Mouse (Mus musculus) monocyte, adult 5-6 weeks (primary cell): Measurements from ENCODE around the gene Nlgn1. TPM values are rescaled to one million over a fixed set of nuclear protein-coding genes. Genes with fewer than 3 reads are reported as not detected.

Experiments used
- ATAC-seq: fragments of 153-309, 156-312 bp; replicated peaks from 2 replicates; pipeline ENCODE4 v1.8.0; 2017; ENCODE audit warnings: mild to moderate bottlenecking; ENCODE audit not compliant: low TSS enrichment, insufficient number of reproducible peaks, severe bottlenecking, poor library complexity, low FRiP score
- total RNA-seq: library from RNA; stranded (forward); fragments of 200-1000, 200-491, 200-594 nt; gene quantifications from 3 replicates; pipeline ENCODE4 v1.2.3, GENCODE M21; 2017

Gene Nlgn1
- not detected in 3 replicates for total RNA-seq

DNA sequence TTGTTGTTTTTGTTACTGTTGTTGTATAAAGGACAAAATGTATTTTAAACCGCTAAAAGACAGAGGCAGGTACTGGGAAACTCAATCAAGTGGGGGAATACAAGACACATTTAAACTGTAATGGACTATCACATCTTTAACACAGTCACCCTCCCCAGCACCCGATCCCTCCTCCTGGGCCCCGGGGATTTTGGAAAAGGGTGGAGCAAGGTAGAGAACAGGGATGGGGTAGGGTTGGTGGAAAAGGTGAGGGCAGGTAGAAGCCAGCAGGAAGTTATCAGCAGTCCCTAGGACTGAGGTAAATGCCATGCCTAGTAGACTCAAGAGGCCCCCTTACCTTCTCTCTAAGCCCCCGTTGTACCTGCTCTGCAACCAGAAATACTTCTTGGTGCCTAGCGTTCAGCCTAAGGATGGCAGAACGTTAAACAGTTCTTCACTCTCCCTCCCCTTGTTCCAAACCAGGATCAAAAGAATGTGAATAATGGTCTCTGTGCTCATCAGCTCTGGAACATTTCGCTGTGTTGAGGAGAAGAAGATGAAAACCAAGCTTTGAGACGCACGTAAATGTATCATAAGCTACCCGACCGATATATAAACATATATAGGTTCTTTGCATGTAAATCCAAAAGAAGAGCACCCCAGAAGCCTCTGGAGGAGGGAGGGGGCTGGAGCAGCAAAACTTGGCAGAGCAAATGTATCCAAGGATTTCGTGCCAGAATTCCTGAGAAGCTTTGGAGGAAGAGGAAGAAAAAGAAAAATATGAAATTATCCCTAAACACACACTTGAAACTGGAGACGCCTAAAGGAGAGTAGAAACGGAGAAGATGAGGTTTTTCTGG, at the start of gene Nlgn1:
Gene Nlgn1 (minus strand): TSS at position 61 of the 839 bp plus-strand sequence.
- ATAC-seq, result no peak

DNA sequence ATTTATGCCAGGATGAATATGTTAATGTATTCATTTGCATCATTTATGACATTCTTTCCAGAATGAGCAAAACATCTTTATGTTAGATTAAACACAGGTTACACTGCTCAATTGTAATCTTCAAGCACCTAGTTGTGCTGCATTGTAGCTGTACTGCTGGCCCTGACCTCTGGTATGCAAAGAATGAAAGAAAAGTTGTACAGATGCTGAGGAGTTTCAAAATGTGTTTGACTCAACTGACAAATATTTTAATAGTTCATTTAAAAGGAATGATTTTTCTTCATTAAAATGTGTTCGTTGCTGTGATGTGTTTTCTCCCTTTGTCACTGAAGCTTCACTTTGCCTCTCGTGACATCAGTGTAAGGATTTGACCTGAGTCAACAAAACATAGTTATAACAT, 46.0 kb upstream of the Nlgn1 start:
- ATAC-seq, result no peak

DNA sequence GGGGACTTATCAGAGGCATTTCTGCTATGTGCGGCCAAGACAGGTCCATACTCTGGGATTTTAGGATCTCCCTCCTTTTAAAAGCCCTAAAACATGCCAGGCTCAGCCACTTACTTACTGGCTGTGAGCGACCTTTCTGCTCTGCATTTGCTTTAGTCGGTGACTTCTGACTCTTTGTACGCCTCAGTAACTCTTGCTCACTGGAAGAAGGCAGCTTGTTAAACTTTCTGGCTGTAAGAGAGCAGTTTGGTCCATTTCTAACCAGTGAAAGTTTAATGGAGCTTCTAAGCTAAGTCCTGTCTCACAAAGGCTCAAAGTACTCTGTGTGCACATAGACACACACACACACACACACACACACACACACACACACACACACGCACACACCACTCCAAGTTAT, 22.8 kb upstream of the Nlgn1 start:
- no peak for ATAC-seq

DNA sequence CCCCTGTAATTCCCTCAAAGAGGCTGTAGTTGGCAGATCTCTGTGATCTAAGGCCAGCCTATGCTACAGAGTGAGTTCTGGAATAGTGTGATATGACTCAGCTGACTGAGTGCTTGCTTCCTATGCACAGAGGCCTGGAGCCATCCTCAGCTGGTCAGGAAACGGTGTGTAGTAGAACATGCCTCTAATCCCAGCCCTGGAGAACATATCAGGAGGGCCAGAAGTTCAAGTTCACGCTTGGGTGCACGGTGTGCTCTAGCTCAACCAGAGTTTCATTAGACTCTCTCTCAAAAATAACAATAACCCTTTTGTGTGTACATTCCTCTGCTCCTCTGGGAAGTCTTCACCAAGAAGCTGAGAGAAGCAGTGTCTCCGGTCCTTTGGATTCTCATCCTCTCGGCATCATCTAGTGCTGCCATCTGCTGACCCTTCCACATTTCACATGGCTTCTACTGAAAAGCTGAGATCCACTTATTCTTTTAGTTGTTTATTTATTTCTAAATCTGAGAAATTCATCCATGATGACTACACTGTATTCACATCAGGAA, 22.3 kb upstream of the Nlgn1 start:
- no peak for ATAC-seq

DNA sequence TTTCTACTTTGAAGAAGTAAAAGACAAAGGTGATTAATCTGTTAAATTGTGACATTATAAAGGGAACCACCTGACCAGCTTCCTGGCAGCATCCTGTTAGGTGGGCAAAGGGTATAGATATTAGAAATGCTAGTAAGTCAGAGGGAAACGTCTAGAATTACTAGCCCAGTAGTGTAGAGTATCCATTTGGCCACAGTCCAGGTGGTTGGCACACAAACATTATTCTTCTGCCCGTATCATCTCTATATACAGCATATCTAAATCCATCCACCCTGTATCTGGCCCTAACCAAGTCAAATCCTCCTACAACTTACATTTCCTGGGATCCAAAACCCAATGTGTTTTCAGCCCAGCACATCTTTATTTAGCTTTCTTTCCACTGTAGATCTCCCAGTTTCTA, 5.2 kb upstream of the Nlgn1 start:
- ATAC-seq, result no peak

DNA sequence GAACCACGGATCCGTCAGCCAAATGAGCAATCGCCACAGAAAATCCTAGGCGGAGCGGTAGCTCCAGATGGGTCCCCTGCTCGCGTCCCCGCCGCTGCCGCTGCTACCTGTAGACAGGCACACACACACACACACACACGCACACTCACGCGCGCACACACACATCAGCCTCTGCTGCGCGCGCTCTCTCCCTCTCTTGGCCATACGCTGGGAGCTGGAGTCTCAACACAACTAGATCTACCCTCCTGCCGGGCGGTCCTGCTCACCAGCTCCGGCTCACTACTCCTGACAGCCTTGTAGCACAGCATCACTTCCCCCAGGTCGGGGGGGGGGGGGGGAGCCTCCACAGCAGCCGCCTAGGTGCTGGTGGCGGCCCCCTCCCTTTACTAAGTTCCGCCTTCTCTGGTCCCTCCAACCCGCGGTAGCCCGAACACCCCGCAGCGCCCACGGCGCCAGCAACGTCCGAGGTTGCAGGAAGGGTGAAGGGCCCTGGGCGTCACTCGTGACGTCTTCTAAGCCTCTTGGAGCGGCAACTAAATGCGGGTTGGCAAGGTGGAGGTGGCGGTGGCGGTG, 1.1 kb upstream of the Nlgn1 start:
- no peak for ATAC-seq

DNA sequence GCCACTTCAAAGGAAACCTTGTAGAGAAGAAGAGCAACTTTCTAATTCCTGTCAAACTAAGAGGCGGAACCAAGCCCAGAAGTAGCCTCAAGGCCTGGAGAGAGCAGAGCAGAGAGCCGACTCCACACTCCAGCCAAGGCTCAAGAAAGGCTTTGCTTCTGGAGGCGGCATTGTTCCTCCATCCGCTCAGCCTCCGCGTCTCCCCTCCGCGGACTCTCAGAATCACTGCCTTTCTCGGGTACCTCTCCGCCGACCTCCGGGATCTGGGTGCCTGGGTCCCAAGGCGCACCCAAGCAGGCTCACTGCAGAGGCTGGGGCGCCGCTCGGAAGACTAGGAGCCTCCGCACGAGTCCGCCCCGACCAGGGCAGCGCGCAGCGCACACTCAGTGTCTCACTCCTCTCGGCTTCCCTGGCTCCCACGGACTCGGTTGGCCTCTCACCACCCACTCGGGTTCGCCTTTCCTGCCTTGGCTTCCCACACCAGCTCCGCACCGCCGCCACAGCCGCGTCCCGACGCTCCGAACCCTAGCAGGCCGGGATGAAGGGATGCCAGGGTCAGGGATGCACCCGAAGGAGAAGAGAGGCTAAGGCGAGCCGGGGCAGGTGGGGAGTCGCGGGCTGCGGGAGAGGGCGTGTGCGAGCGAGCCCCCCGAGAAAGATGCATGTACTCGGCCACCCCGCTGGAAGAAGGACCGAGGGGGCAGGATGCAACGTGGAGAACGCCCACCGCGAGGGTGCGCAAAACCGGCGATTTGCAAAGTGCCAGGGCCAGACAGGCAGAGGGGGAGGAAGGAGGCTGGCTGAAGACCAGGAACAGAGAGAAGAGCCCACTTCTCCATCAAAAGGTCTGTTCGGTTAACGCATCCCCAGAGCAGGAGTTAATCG, 841 bp downstream of the Nlgn1 start:
- no peak for ATAC-seq

DNA sequence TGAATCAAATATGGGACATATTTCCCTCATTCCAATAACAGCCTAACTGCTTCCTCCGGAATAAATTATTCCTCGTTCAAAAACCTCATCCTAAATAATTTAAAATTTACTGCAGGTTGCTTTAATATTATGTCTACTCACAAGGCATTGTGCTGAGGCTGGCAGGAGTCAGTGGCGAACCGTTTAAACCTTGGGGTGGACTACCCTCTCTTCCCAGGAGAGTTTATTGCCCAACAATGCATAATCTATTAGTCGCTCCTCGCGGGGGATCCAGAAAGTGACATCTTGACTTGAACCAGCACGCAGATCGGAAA, 1.4 kb downstream of the Nlgn1 start:
- ATAC-seq, result no peak

DNA sequence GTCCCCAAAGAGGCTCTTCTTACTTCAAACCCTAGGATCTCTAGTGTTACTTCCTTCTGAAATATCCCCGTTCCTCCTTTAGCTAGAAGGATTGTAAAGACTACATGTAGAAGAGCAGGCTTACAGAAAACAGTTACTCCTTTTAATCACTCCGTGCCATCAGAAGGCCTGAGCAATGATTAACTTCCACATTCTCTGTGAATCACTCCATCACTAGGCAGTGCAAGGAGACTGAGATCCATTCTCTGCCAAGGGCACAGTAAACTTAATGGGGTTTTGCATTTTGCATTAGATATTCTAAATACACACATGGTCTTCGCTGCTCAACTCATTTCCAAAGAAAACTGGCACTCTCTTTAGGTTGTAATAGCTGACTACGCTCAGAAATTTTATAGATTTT, 2.2 kb downstream of the Nlgn1 start:
- no peak for ATAC-seq

DNA sequence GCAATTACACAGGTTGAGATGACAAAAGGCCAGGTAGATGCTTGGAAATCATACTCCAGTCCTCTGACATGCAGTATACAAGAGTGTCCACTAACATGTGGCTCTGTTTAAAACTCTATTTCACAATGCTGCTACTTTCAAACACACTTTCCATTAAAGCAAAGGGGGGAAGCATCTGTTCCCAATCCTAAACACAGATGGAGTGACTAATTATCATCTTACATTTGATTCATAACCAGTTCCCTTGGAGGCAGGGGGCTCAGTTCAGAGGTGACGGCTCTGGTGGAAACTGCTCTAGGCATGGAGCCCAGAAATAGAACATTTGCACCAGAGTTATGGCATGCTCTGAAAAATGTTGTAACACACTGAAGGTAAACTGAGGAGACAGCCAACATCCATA, 7.8 kb downstream of the Nlgn1 start:
- no peak for ATAC-seq

DNA sequence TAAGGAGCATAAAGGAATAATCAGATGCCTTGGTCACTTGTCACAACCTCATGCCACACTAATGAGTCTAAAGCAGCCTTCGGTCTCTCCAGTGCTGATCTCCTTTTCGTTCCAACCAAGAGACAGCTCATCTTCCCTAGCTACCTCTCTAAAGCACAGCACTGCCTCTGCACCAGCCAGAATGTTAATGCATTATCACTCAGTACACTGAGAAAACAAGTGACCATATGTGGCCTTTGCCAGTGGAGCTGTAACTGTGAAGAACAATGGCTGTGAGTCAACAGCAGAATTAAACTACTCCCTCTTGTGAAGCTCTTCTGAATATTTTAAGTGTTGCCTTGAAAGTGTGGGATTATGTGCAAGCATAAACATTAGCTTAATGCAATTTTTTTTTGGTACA, 14.9 kb downstream of the Nlgn1 start:
- ATAC-seq, result no peak

DNA sequence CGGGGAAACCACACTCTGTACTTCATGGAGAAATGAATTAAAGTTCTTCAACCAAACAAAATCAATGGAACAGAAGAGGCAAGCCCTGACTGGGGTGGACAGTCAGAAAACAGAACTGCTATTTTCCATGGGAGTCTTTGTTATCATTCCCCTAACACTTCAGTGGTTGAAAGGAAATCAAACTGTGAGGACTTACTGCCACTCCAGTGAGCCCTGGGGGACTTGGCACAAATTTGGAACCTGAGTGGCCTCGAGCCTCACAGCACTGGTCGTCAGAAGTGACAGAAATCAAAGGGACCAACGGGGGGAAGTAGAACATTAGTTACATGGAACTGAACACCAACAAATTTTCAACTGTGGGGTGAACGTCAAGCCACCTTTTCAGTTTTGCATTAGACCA, 34.4 kb downstream of the Nlgn1 start:
- ATAC-seq, result no peak

DNA sequence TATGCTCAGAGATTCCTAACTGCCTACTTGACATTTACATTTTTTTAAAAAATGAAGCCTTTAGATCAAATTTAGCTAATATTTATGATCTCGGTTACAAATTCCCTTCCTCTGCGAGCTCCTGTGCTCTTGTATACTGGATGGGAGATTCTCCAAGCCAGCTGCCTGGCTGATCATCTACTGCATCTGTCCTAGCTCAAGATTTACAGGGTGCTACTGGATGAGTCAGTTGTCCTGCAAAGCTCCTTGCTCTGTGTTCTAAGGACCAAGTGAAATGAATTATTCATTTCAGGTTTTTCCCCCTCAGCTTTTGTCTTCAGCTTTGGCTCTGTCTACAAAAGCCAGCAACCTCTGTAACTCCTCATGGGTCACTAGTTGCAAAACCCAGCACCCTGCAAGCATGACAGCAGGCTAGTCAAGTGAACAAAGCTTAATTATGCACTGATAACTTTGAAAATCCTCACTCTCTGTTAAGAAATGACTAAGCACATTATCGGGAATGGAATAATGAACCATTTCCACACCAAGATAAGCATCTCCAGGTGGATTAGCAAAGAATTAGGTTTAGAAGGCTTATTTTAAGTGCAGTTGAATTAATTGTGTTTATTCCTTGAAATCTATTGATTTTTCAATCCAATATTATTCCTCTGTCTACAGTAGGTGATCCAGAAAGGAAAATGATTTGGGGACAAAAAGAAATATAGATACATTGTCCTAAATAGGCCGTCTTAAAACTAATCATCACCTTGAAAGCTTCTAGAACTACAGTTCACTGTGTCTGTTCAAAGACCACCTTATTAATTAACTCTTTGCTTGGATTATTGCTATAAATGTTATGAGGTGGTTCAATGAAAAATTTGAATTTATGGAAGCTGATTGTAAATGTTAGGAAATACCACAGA, 61.1 kb downstream of the Nlgn1 start:
- no peak for ATAC-seq

DNA sequence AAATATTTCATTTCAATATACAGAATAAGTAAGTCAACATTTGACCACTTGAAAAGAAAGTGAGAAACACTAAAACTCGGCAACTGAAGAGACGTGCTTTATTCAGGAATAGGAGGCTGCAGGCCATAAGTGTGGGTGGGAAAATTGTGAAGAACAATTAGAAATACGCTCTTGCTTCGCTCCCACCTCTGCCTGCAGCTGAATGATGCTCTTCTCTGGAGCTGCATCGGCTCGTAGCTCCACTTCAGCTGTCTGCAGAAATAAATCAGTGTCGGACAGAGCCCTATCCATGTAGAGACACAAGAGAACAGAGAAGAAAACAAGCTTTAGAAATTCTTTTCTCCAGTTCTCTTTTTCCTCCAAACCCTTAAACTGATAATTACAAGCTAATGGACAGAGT, 85.7 kb downstream of the Nlgn1 start:
- ATAC-seq, result no peak

DNA sequence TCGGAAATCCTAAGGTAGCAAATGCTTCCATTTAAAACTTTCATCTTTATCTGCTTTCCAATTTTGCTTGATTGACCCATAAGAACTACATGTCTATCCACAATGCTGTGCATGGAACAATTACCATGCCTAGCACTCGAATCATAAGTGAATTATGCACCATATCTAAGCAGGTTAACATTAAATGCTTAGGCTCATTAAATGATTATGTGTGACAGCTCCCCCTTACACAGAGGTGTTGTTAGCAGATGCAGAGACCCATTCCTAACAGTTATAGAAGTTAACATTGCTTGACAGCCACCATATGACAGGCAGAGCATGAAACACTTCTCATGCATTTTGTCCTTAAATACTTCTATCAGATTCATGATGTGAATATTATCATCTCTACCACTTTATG, 89.0 kb downstream of the Nlgn1 start:
- ATAC-seq, result no peak

DNA sequence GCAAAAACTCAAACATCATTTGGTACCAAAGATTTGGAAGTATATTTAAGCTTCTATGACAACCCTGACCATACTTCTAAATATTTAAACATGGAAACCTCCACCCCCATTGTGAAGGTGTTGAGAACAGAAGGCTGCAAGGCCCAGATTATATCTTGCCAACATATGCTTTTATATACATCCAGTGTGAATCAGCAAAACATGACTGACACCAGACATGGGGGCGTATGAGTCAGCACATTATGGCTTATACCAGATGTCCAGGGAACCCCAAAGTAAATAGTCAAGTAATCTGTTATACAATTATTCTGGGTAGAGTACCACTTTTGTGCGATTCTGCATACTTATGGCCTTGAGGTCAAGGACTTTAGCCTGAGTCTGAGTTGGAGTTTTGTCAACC, 102.3 kb downstream of the Nlgn1 start:
- no peak for ATAC-seq

DNA sequence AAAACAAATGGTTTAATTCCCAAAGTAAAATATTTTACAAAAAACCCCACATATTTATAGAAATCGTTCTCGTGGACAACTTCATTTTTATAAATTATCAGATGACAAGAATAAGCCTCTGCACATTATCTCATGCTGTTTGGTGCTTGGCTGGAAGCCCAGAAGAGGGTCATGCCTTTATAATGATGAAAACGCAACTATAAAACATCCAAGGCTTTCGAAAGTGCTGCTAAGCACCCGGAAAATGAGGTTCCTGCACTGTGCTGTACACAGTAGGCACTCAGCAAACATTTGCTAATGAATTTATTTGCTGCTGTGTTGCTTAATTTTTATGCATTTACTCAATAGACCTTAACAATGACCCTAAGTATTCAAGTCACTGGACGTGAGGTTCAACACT, 103.4 kb downstream of the Nlgn1 start:
- ATAC-seq, result no peak

DNA sequence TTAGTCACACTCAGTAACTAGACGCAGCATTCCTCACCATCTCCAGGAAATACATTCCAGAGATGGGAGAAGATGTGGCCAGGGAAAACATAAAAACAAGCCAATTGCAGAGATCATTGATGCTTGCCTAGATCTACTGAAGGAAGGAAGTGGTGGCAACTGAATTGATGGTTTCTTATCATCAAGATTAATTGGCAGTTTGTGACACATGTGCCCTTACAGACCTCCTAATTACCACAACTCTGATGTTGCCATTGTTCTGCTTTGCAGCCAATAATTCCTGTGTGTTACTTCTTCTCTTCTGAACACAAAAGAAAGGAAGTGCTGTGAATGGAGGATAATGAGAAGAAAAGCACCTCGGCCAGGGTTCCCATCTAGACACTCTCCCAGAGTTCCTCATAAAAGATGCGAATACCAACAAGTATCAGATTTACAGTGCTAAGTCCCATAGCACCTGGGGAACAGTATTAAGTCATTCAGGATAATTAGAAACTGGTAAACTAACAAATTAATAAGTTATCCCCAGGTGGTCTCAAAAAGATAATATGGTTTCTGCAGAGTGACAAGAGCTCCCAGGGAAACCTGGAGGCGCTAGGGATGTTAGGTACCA, 104.0 kb downstream of the Nlgn1 start:
- ATAC-seq, result no peak
